Mouse (Mus musculus) E14TG2a.4 (cell line): ENCODE data around the gene Osbpl10.
A peak's percentile ranks its signal among the peaks of the same experiment; 100 is the strongest.

Experiments
- H3K27me3 ChIP-seq: 2 replicates; pipeline ENCODE4 v1.6.1; 2014; ENCODE audit warnings: low read length, control low read depth; ENCODE audit not compliant: insufficient read depth
- H3K36me3 ChIP-seq: 2 replicates; pipeline ENCODE4 v1.6.1; 2014; ENCODE audit warnings: low read length, control low read depth; ENCODE audit not compliant: insufficient read depth
- H3K4me1 ChIP-seq: replicated peaks from 2 replicates; pipeline ENCODE4 v1.6.1; 2014; ENCODE audit warnings: low read depth, low read length, control low read depth
- H3K4me3 ChIP-seq: replicated peaks from 2 replicates; pipeline ENCODE4 v1.5.1; 2014; ENCODE audit warnings: mild to moderate bottlenecking, low read length
- H3K9me3 ChIP-seq: 2 replicates; pipeline ENCODE4 v1.6.1; 2014; ENCODE audit warnings: low read length, control low read depth
- CTCF ChIP-seq: conservative IDR thresholded peaks from 2 replicates; pipeline ENCODE4 v1.5.1; 2014; ENCODE audit warnings: low read length
- NANOG ChIP-seq: IDR thresholded peaks from 2 replicates; pipeline ENCODE4 v1.6.1; 2014; ENCODE audit warnings: borderline replicate concordance, low read length, mixed read lengths
- POU5F1 ChIP-seq: IDR thresholded peaks from 2 replicates; pipeline ENCODE4 v1.6.1; 2014; ENCODE audit warnings: low read length, borderline replicate concordance

Gene Osbpl10

DNA sequence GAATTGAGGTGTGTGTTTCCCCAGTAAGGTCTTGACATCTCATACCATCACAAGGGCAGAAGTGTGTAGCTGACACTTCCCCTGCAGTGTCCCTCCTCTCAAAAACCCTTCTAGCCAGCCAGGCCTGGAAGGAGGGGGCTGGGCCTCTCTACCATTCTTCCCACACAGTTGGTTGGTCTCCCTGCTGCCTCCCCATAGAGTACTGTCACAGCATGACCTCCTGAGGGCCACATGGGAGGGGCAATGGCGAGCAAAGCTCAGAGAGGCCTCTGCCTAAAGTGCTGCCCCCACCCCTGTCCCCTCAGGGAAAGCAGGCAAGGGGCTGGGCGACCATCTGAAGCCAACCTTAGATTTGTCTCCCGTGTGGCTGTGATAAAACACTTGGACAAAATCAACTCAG lies 251.8 kb downstream of the Osbpl10 start:
- peaks cover 29% of the 10 kb centered on the region for H3K4me1 ChIP-seq
- no peaks in the 10 kb centered on the region for H3K9me3 ChIP-seq
- TF ChIP-seq CTCF (no peak), POU5F1 (no peak), NANOG (no peak)
- no peak overlapping the region for H3K4me3 ChIP-seq
- no peaks in the 10 kb centered on the region for H3K27me3 ChIP-seq
- H3K36me3 ChIP-seq = peaks cover 41% of the 10 kb centered on the region

DNA sequence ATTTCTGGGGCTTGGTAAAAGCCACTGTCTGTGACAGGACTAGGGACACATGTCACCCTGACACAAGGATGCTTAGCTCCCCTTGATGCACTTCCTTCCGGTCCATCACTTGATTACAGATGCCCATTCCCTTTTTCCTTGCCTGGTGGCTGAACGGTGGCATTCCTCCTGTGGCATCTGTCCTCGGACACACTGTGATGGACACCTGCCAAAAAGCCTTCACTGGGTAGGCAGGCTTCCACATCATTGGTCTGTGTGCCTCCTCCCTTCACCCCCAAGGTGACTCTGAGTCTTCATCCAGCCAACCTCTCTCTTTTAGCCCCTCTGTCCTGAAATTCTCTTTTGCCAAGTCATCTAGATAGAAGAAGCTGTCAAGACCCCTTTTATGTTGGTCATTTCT lies 253.1 kb downstream of the Osbpl10 start:
- Histone ChIP-seq H3K27me3 (no peaks in the 10 kb centered on the region), H3K36me3 (peaks cover 40% of the 10 kb centered on the region), H3K4me3 (no peak overlapping the region), H3K4me1 (peaks cover 29% of the 10 kb centered on the region), H3K9me3 (no peaks in the 10 kb centered on the region)
- TF ChIP-seq POU5F1 (no peak), NANOG (no peak), CTCF (no peak)

DNA sequence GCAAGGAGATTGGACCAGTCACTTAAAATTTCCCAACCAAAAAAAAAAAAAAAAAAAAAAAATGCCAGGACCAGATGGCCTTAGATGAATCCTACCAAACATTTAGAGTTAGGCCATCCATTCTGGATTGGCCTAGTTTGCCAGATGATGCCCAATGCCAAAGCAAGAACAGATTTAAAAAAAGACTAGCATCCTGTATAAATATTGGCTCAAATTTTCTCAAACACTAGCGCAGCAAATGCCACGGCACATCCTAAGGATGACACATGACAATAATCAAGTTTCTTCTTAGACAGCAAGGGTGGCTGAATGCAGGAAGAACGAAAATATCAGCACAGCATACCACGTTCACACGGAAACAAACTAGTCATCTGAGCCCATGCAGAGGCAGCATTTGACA lies 255.4 kb downstream of the Osbpl10 start:
- Histone ChIP-seq H3K4me1 (peaks cover 28% of the 10 kb centered on the region), H3K9me3 (no peaks in the 10 kb centered on the region), H3K27me3 (no peaks in the 10 kb centered on the region), H3K36me3 (peaks cover 27% of the 10 kb centered on the region), H3K4me3 (no peak overlapping the region)
- TF ChIP-seq POU5F1 = no peak
- TF ChIP-seq CTCF = no peak
- TF ChIP-seq NANOG = no peak

DNA sequence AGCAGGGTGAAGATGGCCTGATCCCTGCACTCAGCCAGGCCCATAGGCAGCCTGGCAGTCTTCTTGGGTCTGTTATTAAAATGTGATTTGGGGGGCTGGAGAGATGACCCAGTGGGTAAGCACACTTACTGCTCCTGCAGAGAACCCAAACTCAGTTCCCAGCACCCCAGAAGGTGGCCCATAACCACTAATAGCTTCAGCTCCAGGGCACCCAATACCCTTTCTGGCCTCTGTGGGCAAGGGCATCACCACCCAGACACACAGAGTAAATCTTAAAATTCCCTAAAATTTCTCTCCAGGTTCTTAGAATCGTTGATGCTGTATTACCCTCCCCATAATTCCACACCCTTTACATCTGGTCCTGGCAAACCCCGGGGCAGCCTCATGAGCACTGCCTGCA lies 256.2 kb downstream of the Osbpl10 start:
- TF ChIP-seq CTCF (no peak), POU5F1 (no peak), NANOG (no peak)
- Histone ChIP-seq H3K4me1 (peaks cover 20% of the 10 kb centered on the region), H3K27me3 (no peaks in the 10 kb centered on the region), H3K36me3 (peaks cover 20% of the 10 kb centered on the region), H3K9me3 (no peaks in the 10 kb centered on the region), H3K4me3 (no peak overlapping the region)

DNA sequence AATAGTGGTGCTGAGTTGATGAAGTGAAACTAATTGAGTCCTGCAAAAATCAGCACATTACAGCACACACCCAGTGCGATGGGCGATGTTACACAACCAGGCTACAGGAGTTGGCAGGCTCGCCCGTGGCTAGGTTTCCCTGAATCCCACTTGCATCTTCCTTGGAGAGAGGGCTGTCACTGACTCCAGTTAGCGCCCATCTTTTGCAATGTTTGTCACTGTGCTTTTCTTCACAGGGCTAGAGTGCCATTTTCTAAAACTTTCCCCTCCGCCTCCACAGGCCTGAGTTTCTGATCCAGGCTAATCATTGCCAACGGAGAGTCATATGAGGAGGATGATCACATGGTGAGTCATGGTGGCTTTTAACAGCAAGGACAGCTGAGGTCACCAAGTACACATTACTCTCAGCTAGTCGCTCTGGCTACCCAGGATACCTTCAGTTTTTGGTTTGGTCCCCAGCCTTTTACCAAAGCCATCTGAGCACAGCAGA lies 258.0 kb downstream of the Osbpl10 start:
- H3K4me3 ChIP-seq = no peak overlapping the region
- peaks cover 18% of the 10 kb centered on the region for H3K36me3 ChIP-seq
- TF ChIP-seq POU5F1 = no peak
- TF ChIP-seq CTCF = no peak
- no peak for TF ChIP-seq NANOG
- no peaks in the 10 kb centered on the region for H3K27me3 ChIP-seq
- no peaks in the 10 kb centered on the region for H3K9me3 ChIP-seq
- H3K4me1 ChIP-seq = peaks cover 5% of the 10 kb centered on the region

DNA sequence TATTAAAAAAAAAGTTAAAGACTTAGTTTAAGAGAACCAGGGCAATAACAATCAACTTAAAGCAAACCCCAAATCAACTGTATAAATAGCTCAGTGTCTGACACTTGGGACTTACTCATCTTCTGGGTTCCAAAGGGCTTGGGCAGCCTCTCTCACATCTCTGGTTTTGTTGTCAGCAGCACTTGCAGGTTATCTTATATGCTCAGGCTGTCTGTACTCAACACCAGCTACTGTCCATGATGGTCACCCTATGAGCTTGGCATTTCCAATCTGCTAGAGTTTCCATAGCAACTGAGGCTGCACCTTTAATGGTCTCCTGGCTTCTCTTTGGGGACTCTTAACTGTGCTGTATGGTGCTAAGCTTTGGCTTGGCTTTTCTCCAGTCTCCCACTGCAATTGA lies 259.6 kb downstream of the Osbpl10 start:
- H3K4me3 ChIP-seq = no peak overlapping the region
- H3K27me3 ChIP-seq = no peaks in the 10 kb centered on the region
- no peaks in the 10 kb centered on the region; the same call in 1 of the 2 replicates for H3K4me1 ChIP-seq
- peaks cover 23% of the 10 kb centered on the region for H3K36me3 ChIP-seq
- H3K9me3 ChIP-seq = no peaks in the 10 kb centered on the region
- no peak for TF ChIP-seq CTCF
- TF ChIP-seq NANOG = no peak
- no peak for TF ChIP-seq POU5F1

DNA sequence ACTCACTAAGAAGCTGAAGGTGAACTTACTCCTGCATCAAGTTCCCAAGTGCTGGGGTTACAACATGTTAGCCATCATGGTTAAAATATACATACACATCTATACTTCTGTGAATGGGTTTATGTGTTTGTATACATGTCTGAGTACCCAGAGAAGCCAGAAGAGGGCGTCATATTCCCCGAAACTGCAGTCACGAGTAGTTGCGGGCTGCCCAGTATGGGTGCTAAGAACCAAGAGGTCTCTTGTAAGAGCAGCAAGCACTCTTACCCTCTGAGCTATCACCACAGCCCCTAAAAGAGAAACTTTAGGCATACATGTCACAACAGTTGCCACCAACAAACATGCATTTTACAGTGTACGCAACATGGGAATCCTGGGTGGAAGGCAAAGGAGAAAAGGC lies 261.5 kb downstream of the Osbpl10 start:
- Histone ChIP-seq H3K4me1 (peaks cover 11% of the 10 kb centered on the region; the same call in 1 of the 2 replicates), H3K4me3 (no peak overlapping the region), H3K27me3 (no peaks in the 10 kb centered on the region), H3K9me3 (no peaks in the 10 kb centered on the region), H3K36me3 (peaks cover 38% of the 10 kb centered on the region)
- TF ChIP-seq POU5F1 = no peak
- TF ChIP-seq CTCF = 0 out of 2 replicates have a peak, but pooled peaks have one; percentile 6

DNA sequence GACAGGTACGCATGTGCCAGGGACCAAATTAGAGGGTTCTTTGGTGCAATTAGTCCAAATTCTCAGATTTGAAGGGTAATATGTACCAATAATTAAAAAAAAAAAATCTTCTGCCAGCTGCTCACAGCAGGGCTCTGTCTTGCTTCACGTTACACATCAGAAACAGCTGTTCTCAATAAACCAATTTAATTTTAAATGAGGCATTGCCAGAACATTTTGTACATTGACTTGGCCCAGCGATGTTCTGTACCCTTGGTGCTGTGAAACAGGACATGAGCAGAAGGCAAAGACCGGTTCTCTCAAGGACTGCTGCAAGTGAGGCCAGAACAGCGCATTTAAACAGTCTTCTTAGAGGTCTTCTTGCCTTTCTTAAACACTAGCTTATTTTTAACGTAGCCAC lies 265.3 kb downstream of the Osbpl10 start:
- Histone ChIP-seq H3K27me3 (no peaks in the 10 kb centered on the region), H3K4me1 (peaks cover 24% of the 10 kb centered on the region), H3K9me3 (no peaks in the 10 kb centered on the region), H3K4me3 (no peak overlapping the region), H3K36me3 (peaks cover 73% of the 10 kb centered on the region)
- TF ChIP-seq NANOG = no peak
- no peak for TF ChIP-seq CTCF
- no peak for TF ChIP-seq POU5F1

DNA sequence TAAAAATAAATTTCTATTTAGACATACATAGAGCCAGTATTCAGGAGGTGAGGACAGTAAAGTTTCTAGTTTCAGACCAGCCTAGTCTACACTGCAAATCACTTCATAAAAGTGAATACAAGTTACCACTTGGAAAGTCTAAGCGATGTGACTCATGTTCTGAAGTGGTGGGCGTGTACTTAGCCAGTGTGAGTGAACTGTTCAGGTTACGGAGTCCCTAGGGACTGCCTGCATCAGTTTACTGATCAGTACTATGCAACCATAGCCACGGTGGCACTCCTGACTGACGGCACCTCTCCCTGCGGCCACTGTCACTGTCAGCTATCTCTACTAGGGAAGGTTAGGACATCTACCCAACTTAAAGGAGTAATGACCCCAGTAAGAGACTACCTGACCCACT lies 266.7 kb downstream of the Osbpl10 start:
- Histone ChIP-seq H3K36me3 (peaks cover 86% of the 10 kb centered on the region), H3K4me3 (no peak overlapping the region), H3K4me1 (peaks cover 24% of the 10 kb centered on the region), H3K27me3 (no peaks in the 10 kb centered on the region), H3K9me3 (no peaks in the 10 kb centered on the region)
- TF ChIP-seq NANOG (no peak), POU5F1 (no peak), CTCF (no peak)
